Mouse (Mus musculus) naive thymus-derived CD4-positive, alpha-beta T cell, adult 2 months (primary cell): ENCODE results near the gene Olfr1095.

Experiments used
- DNase-seq: peaks from one replicate; pipeline ENCODE4 v3.0.0-alpha.2; 2011; ENCODE audit warnings: low read depth

Olfr1095 gene

GRCm38 (mm10) chr2:86851596-86851995 is at the start of gene Olfr1095:
Olfr1095 (minus strand) TSS chr2:86851696.
- DNase-seq, result no peak

DNA sequence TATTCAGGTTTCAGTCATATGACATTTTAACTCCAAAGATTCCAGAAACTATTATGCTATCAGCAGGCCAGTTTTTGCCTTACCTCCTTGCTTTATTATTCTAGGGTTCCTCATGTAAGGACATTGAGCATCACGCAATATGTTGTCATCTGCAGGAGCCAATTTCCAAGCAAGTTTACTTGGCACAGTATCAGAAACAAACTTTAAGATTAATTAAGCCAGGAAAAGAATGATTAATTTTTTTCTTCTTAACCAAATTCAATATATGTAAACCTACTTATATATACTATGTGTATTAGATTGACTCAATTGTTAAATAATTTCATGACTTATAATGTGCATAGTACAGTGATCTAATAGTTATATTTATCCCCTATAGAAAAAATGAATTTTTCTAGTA is 40.6 kb upstream of the Olfr1095 start, which contains the start of gene Olfr1097:
Olfr1097 (minus strand) TSS at position 101 of the 400 bp plus-strand sequence.
- DNase-seq, result no peak

DNA sequence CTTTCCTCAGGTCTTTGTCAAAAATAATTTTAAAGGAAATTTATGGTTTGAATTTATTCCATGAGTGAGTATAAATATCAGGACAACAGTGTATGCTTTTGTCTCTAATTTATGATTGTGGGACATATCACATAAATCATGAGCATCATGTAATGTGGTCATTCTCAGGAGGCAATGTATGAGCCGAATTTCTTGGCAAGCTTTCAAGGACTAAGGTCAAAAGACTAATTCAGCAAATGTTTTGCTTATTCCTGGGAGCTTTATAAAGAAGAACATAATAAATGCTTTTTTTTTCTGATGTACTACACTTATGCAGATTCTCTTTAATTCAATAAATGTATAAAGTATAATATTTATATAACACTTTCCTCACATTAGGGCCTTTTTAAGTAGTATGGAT is 23.2 kb upstream of the Olfr1095 start, which contains the start of gene Gm13723:
Gm13723 (minus strand) TSS at position 101 of the 400 bp plus-strand sequence.
- DNase-seq, result no peak

DNA sequence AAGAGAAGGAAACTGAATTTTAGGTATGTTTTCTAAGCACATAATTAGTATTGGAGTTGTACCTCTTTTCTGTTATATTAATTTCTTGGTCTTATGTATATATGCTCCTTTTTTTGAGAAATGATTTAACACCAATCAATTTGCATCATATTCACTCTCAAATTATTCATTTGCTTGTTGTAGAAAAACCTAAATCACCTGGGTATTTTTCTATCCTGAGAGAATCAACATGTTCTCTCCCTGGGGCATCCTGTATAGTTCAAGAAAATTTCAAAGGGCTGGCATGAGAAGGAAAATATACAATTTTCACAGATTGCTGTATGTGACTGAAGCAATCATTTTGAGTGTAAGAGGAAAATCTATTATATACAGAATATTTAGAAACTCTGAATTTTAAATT is 27.1 kb downstream of the Olfr1095 start, which contains the start of gene Olfr1094:
Olfr1094 (plus strand) TSS at position 301 of the 400 bp plus-strand sequence.
- DNase-seq, result no peak

DNA sequence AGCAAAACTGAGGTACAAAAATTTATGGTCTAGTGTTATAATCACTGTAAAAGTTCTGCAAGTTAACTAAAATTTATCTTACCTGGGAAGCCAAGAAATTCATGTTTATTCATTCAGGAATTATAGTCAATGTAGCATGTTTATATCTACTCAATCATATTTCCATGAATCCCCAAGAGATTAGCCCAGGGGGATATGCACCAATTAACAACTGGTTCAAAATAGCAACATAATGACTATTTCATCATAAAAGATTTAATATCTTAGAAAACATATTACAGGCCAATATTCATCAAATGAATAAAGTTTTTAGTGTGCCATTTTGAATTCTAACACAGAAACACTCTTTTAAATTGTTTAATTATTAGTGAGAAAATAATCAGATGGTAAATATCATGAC is 41.6 kb downstream of the Olfr1095 start, which contains the start of gene Olfr141:
Olfr141 (minus strand) TSS at position 101 of the 400 bp plus-strand sequence.
- no peak for DNase-seq
